Mouse (Mus musculus) liver, embryonic 14.5 days (tissue): Measurements from ENCODE around the gene Ncam1. TPM values are rescaled to one million over a fixed set of nuclear protein-coding genes. Genes with fewer than 3 reads are reported as not detected.

Experiments
- ATAC-seq: fragments of 200-750 bp; cut with Nextera tagmentation; 2 replicates; pipeline ENCODE4 v1.8.0; 2017; ENCODE audit warnings: moderate number of reproducible peaks, mild to moderate bottlenecking, moderate library complexity; ENCODE audit not compliant: insufficient read depth
- DNase-seq, 3 experiments: peaks; one replicate each; pipeline ENCODE4 v3.0.0-alpha.2; 2012 to 2013; ENCODE audit warnings: low read depth in 3 of 3, low spot score in 3 of 3
- H3K27ac ChIP-seq: fragments of 300-500 bp; sonication (generic); 2 replicates; pipeline ENCODE4 v1.5.1; 2014; ENCODE audit warnings: moderate library complexity, mild to moderate bottlenecking, control low read depth, inconsistent platforms
- H3K27me3 ChIP-seq: fragments of 300-500 bp; sonication (generic); 2 replicates; pipeline ENCODE4 v1.6.1; 2014; ENCODE audit warnings: mild to moderate bottlenecking, low read length, moderate library complexity; ENCODE audit not compliant: control insufficient read depth, insufficient read depth
- H3K36me3 ChIP-seq: fragments of 300-500 bp; sonication (generic); replicated peaks from 2 replicates; pipeline ENCODE4 v1.6.1; 2014; ENCODE audit warnings: low read depth; ENCODE audit not compliant: control insufficient read depth, insufficient read depth
- H3K4me1 ChIP-seq, 2 experiments: fragments of 200-500 bp in 1 of 2; fragments of 300-500 bp in 1 of 2; sonication (generic) in 1 of 2; replicated peaks; 2 replicates each; pipeline ENCODE4 v1.6.1; 2012 to 2014; ENCODE audit warnings: antibody characterized with exemption in 1 of 2, inconsistent platforms in 1 of 2, low read length in 1 of 2; ENCODE audit not compliant: control insufficient read depth in 2 of 2, insufficient read depth in 2 of 2
- H3K4me2 ChIP-seq: fragments of 300-500 bp; sonication (generic); 2 replicates; pipeline ENCODE4 v1.6.1; 2014; ENCODE audit warnings: low read depth, mild to moderate bottlenecking, control low read depth, moderate library complexity
- H3K4me3 ChIP-seq, 2 experiments: fragments of 200-500 bp in 1 of 2; fragments of 300-500 bp in 1 of 2; sonication (generic) in 1 of 2; 2 replicates each; pipeline ENCODE4 v1.5.1; 2012 to 2014; ENCODE audit warnings: low read depth in 2 of 2, low read length in 2 of 2, mild to moderate bottlenecking in 2 of 2, control low read depth in 1 of 2, inconsistent platforms in 1 of 2, moderate library complexity in 1 of 2; ENCODE audit not compliant: insufficient read depth in 1 of 2
- H3K9ac ChIP-seq: fragments of 300-500 bp; sonication (generic); replicated peaks from 2 replicates; pipeline ENCODE4 v1.6.1; 2014; ENCODE audit warnings: mild to moderate bottlenecking, control low read depth, moderate library complexity
- H3K9me3 ChIP-seq: fragments of 300-500 bp; sonication (generic); 2 replicates; pipeline ENCODE4 v1.6.1; 2016; ENCODE audit warnings: low read length, mixed read lengths; ENCODE audit not compliant: control insufficient read depth
- CTCF ChIP-seq: IDR thresholded peaks from 2 replicates; pipeline ENCODE4 v1.5.1; 2016; ENCODE audit warnings: antibody characterized with exemption, low read depth, control low read depth
- EP300 ChIP-seq: IDR thresholded peaks from 2 replicates; pipeline ENCODE4 v1.6.1; 2016; ENCODE audit warnings: antibody characterized with exemption, low read depth
- WGBS: fragments of 180-500 bp; shearing (Covaris S2); extraction: QIAGEN DNeasy Blood & Tissue Kit; methylation state at CpG from one replicate; pipeline ENCODE4 v1.1.7; 2014; ENCODE audit not compliant: insufficient replicate concordance; 5-methylcytosine and 5-hydroxymethylcytosine counted together
- polyA plus RNA-seq, 2 experiments: library from polyadenylated mRNA; depleted of rRNA in 1 of 2; stranded (reverse) in 1 of 2; unstranded in 1 of 2; fragments of >200 nt; fragmentation: Nextera tagmentation in 1 of 2; extraction: Ambion mirVana in 1 of 2; gene quantifications; 2 replicates each; pipeline versions ENCODE4 v1.2.1 to v1.2.3; 2012 to 2014

Ncam1 gene
- polyA plus RNA-seq, 2 experiments, result 0.60 to 1.9 TPM

- Histone ChIP-seq H3K27me3 (no peaks in the 10 kb centered on the region), H3K4me1 (no peaks in the 10 kb centered on the region), H3K4me2 (no peak overlapping the region), H3K27ac (no peak overlapping the region), H3K9ac (no peak overlapping the region), H3K36me3 (no peaks in the 10 kb centered on the region), H3K9me3 (no peaks in the 10 kb centered on the region), H3K4me3 (no peak overlapping the region)
- TF ChIP-seq EP300, result no peak
- no peak for TF ChIP-seq CTCF
- no peak for ATAC-seq
- 38% methylated on average over 10 of the region's 10 CpGs for WGBS
- DNase-seq, result no peak
Observed at GRCm38 (mm10) chr9:49570731-49571694, 227.7 kb downstream of the Ncam1 start.

- H3K4me1 ChIP-seq, result no peaks in the 10 kb centered on the region
- no peaks in the 10 kb centered on the region for H3K9me3 ChIP-seq
- H3K4me2 ChIP-seq, result no peak overlapping the region
- H3K27ac ChIP-seq, result no peak overlapping the region
- H3K4me3 ChIP-seq, result no peak overlapping the region
- DNase-seq (no peak), ATAC-seq (no peak)
- H3K9ac ChIP-seq, result no peak overlapping the region
- no peaks in the 10 kb centered on the region for H3K27me3 ChIP-seq
- 35% methylated on average over 7 of the region's 7 CpGs for WGBS
- no peaks in the 10 kb centered on the region for H3K36me3 ChIP-seq
- no peak for TF ChIP-seq EP300
- no peak for TF ChIP-seq CTCF
Observed at GRCm38 (mm10) chr9:49570033-49570660, 228.6 kb downstream of the Ncam1 start.

GRCm38 (mm10) chr9:49565846-49566245 lies 232.9 kb downstream of the Ncam1 start:
- H3K9me3 ChIP-seq, result no peaks in the 10 kb centered on the region
- no peak overlapping the region for H3K4me2 ChIP-seq
- TF ChIP-seq CTCF (no peak), EP300 (no peak)
- H3K27ac ChIP-seq, result no peak overlapping the region
- H3K9ac ChIP-seq, result no peak overlapping the region
- no peaks in the 10 kb centered on the region for H3K27me3 ChIP-seq
- H3K4me3 ChIP-seq, result no peak overlapping the region
- ATAC-seq (no peak), DNase-seq (no peak)
- WGBS, result 47% methylated on average over 2 of the region's 2 CpGs
- H3K4me1 ChIP-seq, result no peaks in the 10 kb centered on the region
- H3K36me3 ChIP-seq, result no peaks in the 10 kb centered on the region

GRCm38 (mm10) chr9:49558941-49559340 lies 239.8 kb downstream of the Ncam1 start:
- Histone ChIP-seq H3K4me2 (no peak overlapping the region), H3K27me3 (no peaks in the 10 kb centered on the region), H3K27ac (no peak overlapping the region), H3K4me1 (no peaks in the 10 kb centered on the region), H3K4me3 (no peak overlapping the region), H3K9ac (no peak overlapping the region), H3K9me3 (no peaks in the 10 kb centered on the region), H3K36me3 (no peaks in the 10 kb centered on the region)
- TF ChIP-seq CTCF (no peak), EP300 (no peak)
- DNase-seq (no peak), ATAC-seq (no peak)
- WGBS, result 65% methylated on average over 2 of the region's 2 CpGs

- H3K4me3 ChIP-seq, result no peak overlapping the region
- no peaks in the 10 kb centered on the region for H3K4me1 ChIP-seq
- 10% methylated on average over 2 of the region's 2 CpGs for WGBS
- no peak overlapping the region for H3K27ac ChIP-seq
- DNase-seq (no peak), ATAC-seq (no peak)
- no peaks in the 10 kb centered on the region for H3K27me3 ChIP-seq
- TF ChIP-seq EP300 (no peak), CTCF (no peak)
- H3K9ac ChIP-seq, result no peak overlapping the region
- H3K36me3 ChIP-seq, result no peaks in the 10 kb centered on the region
- H3K4me2 ChIP-seq, result no peak overlapping the region
- H3K9me3 ChIP-seq, result no peaks in the 10 kb centered on the region
Observed at GRCm38 (mm10) chr9:49551353-49551752, 247.4 kb downstream of the Ncam1 start.
